Mouse (Mus musculus) lung, postnatal 0 days (tissue): Measurements from ENCODE around the gene Gm9936. TPM values are rescaled to one million over a fixed set of nuclear protein-coding genes. Genes with fewer than 3 reads are reported as not detected.

Experiments used
- ATAC-seq: fragments of 200-750 bp; cut with Nextera tagmentation; 2 replicates; pipeline ENCODE4 v1.8.0; 2017; ENCODE audit warnings: moderate library complexity
- DNase-seq: peaks from one replicate; pipeline ENCODE4 v3.0.0-alpha.2; 2016; ENCODE audit warnings: low spot score
- H3K27ac ChIP-seq: fragments of 300-500 bp; sonication (generic); 2 replicates; pipeline ENCODE4 v1.5.1; 2014; ENCODE audit warnings: antibody characterized with exemption, mild to moderate bottlenecking, low read length, mixed read lengths
- H3K27me3 ChIP-seq: fragments of 300-500 bp; sonication (generic); replicated peaks from 2 replicates; pipeline ENCODE4 v1.6.1; 2014; ENCODE audit warnings: low read length, mixed read lengths; ENCODE audit not compliant: insufficient read depth
- H3K36me3 ChIP-seq: fragments of 300-500 bp; sonication (generic); 2 replicates; pipeline ENCODE4 v1.6.1; 2014; ENCODE audit warnings: low read length, mixed read lengths; ENCODE audit not compliant: insufficient read depth
- H3K4me1 ChIP-seq: fragments of 300-500 bp; sonication (generic); 2 replicates; pipeline ENCODE4 v1.6.1; 2014; ENCODE audit warnings: antibody characterized with exemption, low read depth, low read length, mixed read lengths; ENCODE audit not compliant: insufficient read depth
- H3K4me2 ChIP-seq: fragments of 300-500 bp; sonication (generic); replicated peaks from 2 replicates; pipeline ENCODE4 v1.6.1; 2014; ENCODE audit warnings: low read depth, mild to moderate bottlenecking, low read length, moderate library complexity, mixed read lengths
- H3K4me3 ChIP-seq: fragments of 300-500 bp; sonication (generic); 2 replicates; pipeline ENCODE4 v1.5.1; 2014; ENCODE audit warnings: low read depth, low read length
- H3K9ac ChIP-seq: fragments of 300-500 bp; sonication (generic); replicated peaks from 2 replicates; pipeline ENCODE4 v1.6.1; 2014; ENCODE audit warnings: low read depth, mild to moderate bottlenecking
- H3K9me3 ChIP-seq: fragments of 300-500 bp; sonication (generic); 2 replicates; pipeline ENCODE4 v1.6.1; 2016; ENCODE audit warnings: low read length, mixed read lengths
- CTCF ChIP-seq: IDR thresholded peaks from 2 replicates; pipeline ENCODE4 v1.5.1; 2016; ENCODE audit warnings: antibody characterized with exemption, mild to moderate bottlenecking
- EP300 ChIP-seq: IDR thresholded peaks from 2 replicates; pipeline ENCODE4 v1.6.1; 2016; ENCODE audit warnings: antibody characterized with exemption, mild to moderate bottlenecking, control low read depth
- WGBS: fragments of 180-500 bp; shearing (Covaris S2); extraction: QIAGEN DNeasy Blood & Tissue Kit; methylation state at CpG from one replicate; pipeline ENCODE4 v1.1.7; 2014; 5-methylcytosine and 5-hydroxymethylcytosine counted together
- microRNA-seq: library from miRNA; unstranded; fragments of <30 nt; microRNA quantifications from one replicate; pipeline ENCODE4, GENCODE M21; 2016
- polyA plus RNA-seq: library from polyadenylated mRNA; unstranded; fragments of >200 nt; fragmentation: Nextera tagmentation; extraction: Ambion mirVana; gene quantifications from 2 replicates; pipeline ENCODE4 v1.2.1, GENCODE M21; 2015

Gm9936 gene
- polyA plus RNA-seq, 1 experiment from 2014 or later: not detected

DNA sequence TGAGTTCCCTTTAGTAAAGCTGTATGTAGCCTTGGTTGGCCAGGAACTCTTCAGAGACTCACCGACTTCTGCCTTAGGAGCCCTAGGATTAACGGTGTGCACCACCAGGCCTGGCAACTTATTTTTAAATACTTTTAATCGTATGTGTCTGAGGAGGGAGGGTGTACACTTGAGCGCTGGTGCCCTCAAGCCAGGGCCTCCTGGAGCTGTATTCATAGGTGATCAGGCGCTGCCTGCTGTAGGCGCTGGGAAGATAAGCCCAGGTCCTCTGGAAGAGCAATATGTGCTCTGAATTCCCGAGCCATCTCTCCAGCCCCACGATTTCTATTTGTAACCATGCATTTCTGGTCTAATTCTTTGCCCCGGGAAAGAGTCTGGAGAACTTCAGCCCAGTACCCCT is 51.4 kb downstream of the Gm9936 start:
- peaks cover 4% of the 10 kb centered on the region; the same call in 1 of the 2 replicates for H3K4me1 ChIP-seq
- H3K27me3 ChIP-seq: no peaks in the 10 kb centered on the region
- no peak overlapping the region for H3K4me3 ChIP-seq
- WGBS: 53% methylated on average over 9 of the region's 9 CpGs
- H3K4me2 ChIP-seq: no peak overlapping the region
- H3K9me3 ChIP-seq: no peaks in the 10 kb centered on the region
- TF ChIP-seq EP300 (no peak), CTCF (no peak)
- ATAC-seq (no peak), DNase-seq (no peak)
- H3K9ac ChIP-seq: no peak overlapping the region
- peak overlapping the region; percentile 81; the same call in 1 of the 2 replicates for H3K27ac ChIP-seq
- peaks cover 22% of the 10 kb centered on the region for H3K36me3 ChIP-seq

- Histone ChIP-seq H3K4me2 (no peak overlapping the region; the same call in 1 of the 2 replicates), H3K9me3 (no peaks in the 10 kb centered on the region), H3K27ac (peak overlapping the region; percentile 81), H3K36me3 (peaks cover 26% of the 10 kb centered on the region), H3K27me3 (no peaks in the 10 kb centered on the region), H3K4me1 (peaks cover 4% of the 10 kb centered on the region; the same call in 1 of the 2 replicates), H3K4me3 (no peak overlapping the region), H3K9ac (no peak overlapping the region)
- TF ChIP-seq EP300 (no peak), CTCF (no peak)
- 62% methylated on average over 8 of the region's 8 CpGs for WGBS
- DNase-seq (no peak), ATAC-seq (0 out of 2 replicates have a peak, but pooled peaks have one; percentile 28)
Observed at GRCm38 (mm10) chr5:114806636-114807035, 51.8 kb downstream of the Gm9936 start.

Small RNAs within 50 kb of the gene (microRNA-seq; reads per million reads assigned to microRNA genes)
- gene Mir6240: 11.0 reads per million, percentile 24 among the genes with 10 or more reads in this experiment

Other genes starting within 250 kb of the Gm9936 start
- 2.2 and 3.4 TPM in 2 replicates for gene Trpv4, start 200.3 kb downstream of the Gm9936 start, polyA plus RNA-seq
- 88.2 and 89.4 TPM in 2 replicates for gene Gltp, start 167.7 kb downstream of the Gm9936 start, polyA plus RNA-seq
- 9.4 and 10.0 TPM in 2 replicates for gene Tchp, start 150.9 kb downstream of the Gm9936 start, polyA plus RNA-seq
- gene Ankrd13a, start 84.0 kb downstream of the Gm9936 start, polyA plus RNA-seq: 110 and 115 TPM in 2 replicates
- 36.5 and 39.1 TPM in 2 replicates for gene Git2, start 83.2 kb downstream of the Gm9936 start, polyA plus RNA-seq
- 72.8 and 97.5 TPM in 2 replicates for gene 1500011B03Rik, start 35.2 kb downstream of the Gm9936 start, polyA plus RNA-seq
- gene 4930519G04Rik, start 5.0 kb downstream of the Gm9936 start, polyA plus RNA-seq: not detected in 2 replicates
- 15.7 and 17.3 TPM in 2 replicates for gene Oasl2, start 38.3 kb upstream of the Gm9936 start, polyA plus RNA-seq
- 0.92 and 1.8 TPM in 2 replicates for gene Oasl1, start 64.6 kb upstream of the Gm9936 start, polyA plus RNA-seq
- 41.0 and 41.4 TPM in 2 replicates for gene 2210016L21Rik, start 83.5 kb upstream of the Gm9936 start, polyA plus RNA-seq
- not detected in 2 replicates for gene Hnf1a, start 112.4 kb upstream of the Gm9936 start, polyA plus RNA-seq
- 16.6 and 22.8 TPM in 2 replicates for gene Sppl3, start 152.5 kb upstream of the Gm9936 start, polyA plus RNA-seq
- gene Gm10401, start 239.6 kb upstream of the Gm9936 start, polyA plus RNA-seq: 32.4 and 32.5 TPM in 2 replicates